Mouse (Mus musculus) CH12.LX (cell line): ENCODE data around the gene Gucy1b1.

Source experiments
- CTCF ChIP-seq, 2 experiments: IDR thresholded peaks in 1 of 2; conservative IDR thresholded peaks in 1 of 2; 2 replicates each; pipeline ENCODE4 v1.5.1; 2011 to 2012; ENCODE audit warnings: low read depth in 2 of 2, low read length in 2 of 2, improper control_type of control experiment in 1 of 2, inconsistent platforms in 1 of 2, mild to moderate bottlenecking in 1 of 2, moderate library complexity in 1 of 2
- E2F4 ChIP-seq: IDR thresholded peaks from 2 replicates; pipeline ENCODE4 v1.6.1; 2011; ENCODE audit warnings: low read depth, low read length, improper control_type of control experiment; ENCODE audit not compliant: insufficient replicate concordance
- EP300 ChIP-seq: IDR thresholded peaks from 2 replicates; pipeline ENCODE4 v1.6.1; 2011; ENCODE audit warnings: low read length, improper control_type of control experiment
- HCFC1 ChIP-seq: IDR thresholded peaks from 2 replicates; pipeline ENCODE4 v1.6.1; 2012; ENCODE audit warnings: low read depth, mild to moderate bottlenecking, inconsistent platforms, low read length, improper control_type of control experiment
- JUN ChIP-seq: IDR thresholded peaks from 2 replicates; pipeline ENCODE4 v1.6.1; 2011; ENCODE audit warnings: low read depth, mild to moderate bottlenecking, low read length, improper control_type of control experiment, moderate library complexity; ENCODE audit not compliant: insufficient read depth
- MAFK ChIP-seq: IDR thresholded peaks from 2 replicates; pipeline ENCODE4 v1.6.1; 2011; ENCODE audit warnings: low read length, improper control_type of control experiment; ENCODE audit not compliant: insufficient replicate concordance
- MAX ChIP-seq: IDR thresholded peaks from 2 replicates; pipeline ENCODE4 v1.6.1; 2011; ENCODE audit warnings: low read length, improper control_type of control experiment
- MAZ ChIP-seq: IDR thresholded peaks from 2 replicates; pipeline ENCODE4 v1.6.1; 2012; ENCODE audit warnings: low read depth, mild to moderate bottlenecking, inconsistent platforms, low read length, improper control_type of control experiment, moderate library complexity
- POLR2A ChIP-seq: IDR thresholded peaks from 2 replicates; pipeline ENCODE4 v1.6.1; 2011; ENCODE audit warnings: low read depth, mild to moderate bottlenecking, improper control_type of control experiment, low read length
- POLR2AphosphoS2 ChIP-seq: IDR thresholded peaks from 2 replicates; pipeline ENCODE4 v1.6.1; 2011; ENCODE audit warnings: low read depth, low read length, improper control_type of control experiment
- SMC3 ChIP-seq: IDR thresholded peaks from 2 replicates; pipeline ENCODE4 v1.6.1; 2011; ENCODE audit warnings: low read depth, low read length, improper control_type of control experiment
- TBP ChIP-seq: conservative IDR thresholded peaks from 2 replicates; pipeline ENCODE4 v1.6.1; 2011; ENCODE audit warnings: low read depth, low read length, improper control_type of control experiment
- USF1 ChIP-seq: IDR thresholded peaks from 2 replicates; pipeline ENCODE4 v1.6.1; 2014; ENCODE audit warnings: low read depth, mild to moderate bottlenecking, inconsistent platforms, low read length, improper control_type of control experiment
- ZNF384 ChIP-seq: IDR thresholded peaks from 2 replicates; pipeline ENCODE4 v1.6.1; 2012; ENCODE audit warnings: low read depth, low read length, improper control_type of control experiment, inconsistent platforms

GRCm38 (mm10) chr3:82112439-82112838, 38.0 kb upstream of the Gucy1b1 start:
- TF ChIP-seq CTCF (conservative IDR thresholded peaks at IDR 0.05 in 1 of 2, IDR thresholded peaks at IDR 0.05 in 1 of 2; ENCODE audit: low read depth in 2 of 2, low read length in 2 of 2) (no peak), ZNF384 (no peak), EP300 (no peak), SMC3 (no peak), TBP (no peak), E2F4 (no peak), MAFK (no peak), HCFC1 (no peak), POLR2A (no peak), JUN (no peak), POLR2AphosphoS2 (no peak), MAZ (no peak), MAX (no peak), USF1 (no peak)
